ENCODE assay signal across 15 mouse cellular contexts in the genomic region with DNA sequence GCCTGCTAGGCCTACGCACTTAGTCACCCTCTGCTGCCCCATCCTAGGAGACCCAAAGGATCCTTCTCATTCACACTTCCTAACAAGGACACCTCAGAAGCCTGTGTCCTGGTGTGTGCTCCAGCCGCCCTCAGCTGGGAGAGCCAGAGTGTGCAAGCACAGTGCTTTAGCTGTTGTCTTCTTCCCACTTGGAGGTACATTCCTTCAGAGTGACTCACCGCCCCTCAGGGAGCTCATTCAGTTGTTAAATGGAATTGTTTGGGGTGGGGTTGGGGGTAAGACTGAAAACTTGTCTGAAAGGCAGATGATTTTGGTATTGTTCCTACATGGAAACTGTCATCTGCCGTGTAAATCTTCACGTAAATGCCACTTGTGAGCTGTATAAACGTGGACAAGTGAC. TPM values are rescaled to one million over a fixed set of nuclear protein-coding genes. Genes with fewer than 3 reads are reported as not detected.
DNase-seq lines count a peak whose midpoint lies in the region; ATAC-seq and TF ChIP-seq lines count a peak whose summit lies in the region.
"Had no signal": no experiment of that assay in that cellular context is flagged by ENCODE, and none has a peak within 500 bp of the region (broad histone marks: within the 10 kb centered on the region; RNA-seq: fewer than 3 reads in every experiment).

No protein-coding gene starts in this region.

- peak; percentile 66 for DNase-seq in 3134 (ENCODE audit: extremely low read depth, insufficient read length, low spot score)
- peak; percentile 37 for DNase-seq in brain, adult 2 months (ENCODE audit: low read depth, low spot score)
- DNase-seq in embryo, embryonic 10.5 days (ENCODE audit: low spot score): no peak
- DNase-seq in adrenal gland, postnatal 10 days: no peak
- DNase-seq: cerebellum, adult 18-20 months; embryo, embryonic 11 days; kidney, adult 8-10 months; liver, postnatal 0 days; right cerebral cortex, postnatal 25 days had no signal

- no peaks in the 10 kb centered on the region for H3K27me3 ChIP-seq in heart, embryonic 15.5 days
- no peaks in the 10 kb centered on the region for H3K27me3 ChIP-seq in heart, embryonic 11.5 days (ENCODE audit: control insufficient read depth, insufficient read depth, low read length)
- no peaks in the 10 kb centered on the region for H3K27me3 ChIP-seq in E14TG2a.4 (ENCODE audit: insufficient read depth, low read length)
- H3K27me3 ChIP-seq: limb, embryonic 13.5 days had no signal

- H3K36me3 ChIP-seq in heart, embryonic 15.5 days: peaks cover 29% of the 10 kb centered on the region; the same call in 1 of the 2 replicates
- H3K36me3 ChIP-seq in heart, embryonic 11.5 days (ENCODE audit: control insufficient read depth, insufficient read depth, low read length): peaks cover 10% of the 10 kb centered on the region
- H3K36me3 ChIP-seq in E14TG2a.4 (ENCODE audit: insufficient read depth, low read length): peaks cover 93% of the 10 kb centered on the region

- H3K9me3 ChIP-seq in heart, embryonic 15.5 days (replicated peaks): no peaks in the 10 kb centered on the region
- H3K9me3 ChIP-seq in heart, embryonic 11.5 days (replicated peaks; ENCODE audit: control insufficient read depth, low read length): no peaks in the 10 kb centered on the region
- H3K9me3 ChIP-seq in E14TG2a.4 (ENCODE audit: low read length): no peaks in the 10 kb centered on the region
- H3K9me3 ChIP-seq: limb, embryonic 13.5 days had no signal

- WGBS in heart, embryonic 15.5 days: 60% methylated on average over 6 of the region's 6 CpGs
- WGBS in heart, embryonic 11.5 days (ENCODE audit: insufficient replicate concordance): 64% methylated on average over 6 of the region's 6 CpGs

- TF ChIP-seq CTCF in E14TG2a.4 (conservative IDR thresholded peaks at IDR 0.05; ENCODE audit: low read length): no peak

- peak; percentile 73 for ATAC-seq in heart, embryonic 15.5 days (replicated peaks; ENCODE audit: insufficient number of reproducible peaks, insufficient read depth, low FRiP score, low read depth)
- ATAC-seq in heart, embryonic 11.5 days (replicated peaks; ENCODE audit: insufficient number of reproducible peaks, low FRiP score, low TSS enrichment): no peak
- ATAC-seq: hindbrain, embryonic 16.5 days; liver, postnatal 0 days had no signal

- no peak overlapping the region for H3K9ac ChIP-seq in heart, embryonic 15.5 days
- no peak overlapping the region for H3K9ac ChIP-seq in heart, embryonic 11.5 days (ENCODE audit: low read depth, low read length)
- H3K9ac ChIP-seq: limb, embryonic 13.5 days; liver, postnatal 0 days had no signal

- H3K4me3 ChIP-seq in heart, embryonic 15.5 days: no peak overlapping the region
- no peak overlapping the region for H3K4me3 ChIP-seq in heart, embryonic 11.5 days (ENCODE audit: low read depth, low read length)
- peak overlapping the region; percentile 20; the same call in 1 of the 2 replicates for H3K4me3 ChIP-seq in E14TG2a.4 (replicated peaks; ENCODE audit: low read length)
- H3K4me3 ChIP-seq: left cerebral cortex, adult 2 months; limb, embryonic 13.5 days had no signal

- H3K4me1 ChIP-seq in heart, embryonic 15.5 days (replicated peaks): peaks cover 21% of the 10 kb centered on the region
- peaks cover 7% of the 10 kb centered on the region; the same call in 1 of the 2 replicates for H3K4me1 ChIP-seq in heart, embryonic 11.5 days (ENCODE audit: control insufficient read depth, insufficient read depth, low read length)
- H3K4me1 ChIP-seq in E14TG2a.4 (replicated peaks; ENCODE audit: low read depth, low read length): peaks cover 70% of the 10 kb centered on the region
- H3K4me1 ChIP-seq: limb, embryonic 13.5 days had no signal

- H3K4me2 ChIP-seq in heart, embryonic 15.5 days: no peak overlapping the region
- H3K4me2 ChIP-seq in heart, embryonic 11.5 days: no peak overlapping the region
- H3K4me2 ChIP-seq: limb, embryonic 13.5 days had no signal

- H3K27ac ChIP-seq in heart, embryonic 15.5 days: no peak overlapping the region
- H3K27ac ChIP-seq in heart, embryonic 11.5 days (ENCODE audit: low read depth, low read length): no peak overlapping the region
- H3K27ac ChIP-seq: left cerebral cortex, adult 2 months; limb, embryonic 13.5 days had no signal

RNA-seq across cellular contexts. Expression of a gene that starts 60.0 kb away (rescaled TPM):
- not detected in 2 replicates for polyA plus RNA-seq in heart, embryonic 15.5 days (2015; fragmentation: Nextera tagmentation; extraction: Ambion mirVana)
- not detected in 2 replicates for polyA plus RNA-seq in heart, embryonic 11.5 days (2014; fragmentation: Nextera tagmentation; extraction: Ambion mirVana)
- total RNA-seq in adrenal gland, postnatal 10 days (2021): under 1 TPM in 1 of 2 experiments, not detected in 1; 0.48 TPM
- polyA plus RNA-seq: limb, embryonic 13.5 days had no signal

Comparison
In these comparisons a context has a peak if more than half of its experiments do, and no peak if none do; other contexts are left out.
1. DNase-seq: peak in 3134 (single experiment) and brain, adult 2 months (single experiment); none in embryo, embryonic 10.5 days (single experiment) and adrenal gland, postnatal 10 days (single experiment).